Mouse (Mus musculus) stomach, embryonic 16.5 days (tissue): ENCODE data around the gene 2510002D24Rik. TPM values are rescaled to one million over a fixed set of nuclear protein-coding genes. Genes with fewer than 3 reads are reported as not detected.
A peak's percentile ranks its signal among the peaks of the same experiment; 100 is the strongest.

Experiments used
- ATAC-seq: fragments of 200-750 bp; cut with Nextera tagmentation; 2 replicates; pipeline ENCODE4 v1.8.0; 2017; ENCODE audit warnings: moderate number of reproducible peaks, moderate TSS enrichment; ENCODE audit not compliant: insufficient read depth, low FRiP score
- H3K27ac ChIP-seq: fragments of 300-500 bp; sonication (generic); 2 replicates; pipeline ENCODE4 v1.5.1; 2014; ENCODE audit warnings: low read length
- H3K27me3 ChIP-seq: fragments of 300-500 bp; sonication (generic); 2 replicates; pipeline ENCODE4 v1.6.1; 2014; ENCODE audit warnings: low read length, control low read depth, mixed read lengths; ENCODE audit not compliant: control insufficient read depth, insufficient read depth
- H3K36me3 ChIP-seq: fragments of 300-500 bp; sonication (generic); 2 replicates; pipeline ENCODE4 v1.6.1; 2014; ENCODE audit warnings: low read length; ENCODE audit not compliant: control insufficient read depth, insufficient read depth
- H3K4me1 ChIP-seq: fragments of 300-500 bp; sonication (generic); 2 replicates; pipeline ENCODE4 v1.6.1; 2014; ENCODE audit warnings: low read length, control low read depth, mixed read lengths; ENCODE audit not compliant: control insufficient read depth, insufficient read depth
- H3K4me2 ChIP-seq: fragments of 300-500 bp; sonication (generic); 2 replicates; pipeline ENCODE4 v1.6.1; 2014; ENCODE audit warnings: low read depth, low read length, mixed read lengths
- H3K4me3 ChIP-seq: fragments of 300-500 bp; sonication (generic); replicated peaks from 2 replicates; pipeline ENCODE4 v1.5.1; 2014; ENCODE audit warnings: mild to moderate bottlenecking, low read length
- H3K9ac ChIP-seq: fragments of 300-500 bp; sonication (generic); 2 replicates; pipeline ENCODE4 v1.6.1; 2014; ENCODE audit warnings: low read length
- H3K9me3 ChIP-seq: fragments of 300-500 bp; sonication (generic); replicated peaks from 2 replicates; pipeline ENCODE4 v1.6.1; 2016; ENCODE audit warnings: low read length, control low read depth; ENCODE audit not compliant: control insufficient read depth
- WGBS: fragments of 180-500 bp; shearing (Covaris S2); extraction: QIAGEN DNeasy Blood & Tissue Kit; methylation state at CpG from one replicate; pipeline ENCODE4 v1.1.7; 2014; 5-methylcytosine and 5-hydroxymethylcytosine counted together
- polyA plus RNA-seq: library from polyadenylated mRNA; unstranded; fragments of >200 nt; fragmentation: Nextera tagmentation; extraction: Ambion mirVana; gene quantifications from 2 replicates; pipeline ENCODE4 v1.2.1, GENCODE M21; 2015

2510002D24Rik gene
- 47.8 and 49.1 TPM in 2 replicates for polyA plus RNA-seq

DNA sequence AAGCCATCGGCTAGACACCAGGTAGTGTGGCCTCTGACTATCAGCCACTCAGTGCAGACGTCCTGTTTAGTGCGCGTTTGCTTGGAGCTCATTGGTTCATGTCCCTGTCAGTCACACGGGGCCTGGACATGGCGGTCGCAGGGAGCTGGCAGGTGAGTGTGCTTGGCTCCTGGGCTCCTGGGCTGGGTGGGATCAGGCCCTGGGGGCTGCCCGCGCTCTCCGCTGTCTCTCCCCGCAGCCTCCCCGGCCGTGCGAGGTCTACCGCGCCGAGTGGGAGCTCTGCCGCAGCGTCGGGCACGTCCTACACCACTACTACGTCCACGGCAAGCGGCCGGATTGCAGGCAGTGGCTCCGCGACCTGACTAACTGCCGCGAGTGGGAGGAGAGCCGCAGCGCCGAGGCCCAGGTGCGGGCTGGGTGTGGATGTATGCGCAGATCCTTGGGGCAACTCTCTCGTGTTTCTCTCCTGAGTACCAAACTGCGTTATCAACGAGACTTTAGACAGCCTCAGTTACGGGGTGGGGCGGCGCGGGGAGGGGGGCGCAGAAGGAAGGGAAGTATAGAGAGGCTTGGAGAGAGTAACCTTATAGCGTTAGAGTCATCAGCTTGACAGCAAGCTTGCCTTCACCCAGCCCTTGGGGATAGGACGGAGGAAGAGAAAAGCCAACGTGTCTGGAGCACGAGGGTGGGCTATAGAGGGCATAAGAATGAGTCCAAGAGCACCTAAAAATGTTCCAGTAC lies at the start of gene 2510002D24Rik, which contains the start of gene Gm28539:
Gene 2510002D24Rik, plus strand, starts transcription at position 111 of the 741 bp plus-strand sequence.
Gene Gm28539, plus strand, starts transcription at position 117 of the 741 bp plus-strand sequence.
- peak within 1 kb of the TSS; percentile 64 for H3K4me2 ChIP-seq
- H3K9ac ChIP-seq = peak within 1 kb of the TSS; percentile 85
- 0 out of 2 replicates have a peak, but pooled peaks cover 2% of the 10 kb centered on the region for H3K36me3 ChIP-seq
- peak within 1 kb of the TSS; percentile 72 for H3K27ac ChIP-seq
- H3K4me3 ChIP-seq = peak within 1 kb of the TSS; percentile 71
- H3K4me1 ChIP-seq = peaks cover 4% of the 10 kb centered on the region; the same call in 1 of the 2 replicates
- no peaks in the 10 kb centered on the region for H3K27me3 ChIP-seq
- H3K9me3 ChIP-seq = no peaks in the 10 kb centered on the region
- peak; percentile 97 for ATAC-seq
- under 1% methylated on average over 46 of the region's 46 CpGs for WGBS

DNA sequence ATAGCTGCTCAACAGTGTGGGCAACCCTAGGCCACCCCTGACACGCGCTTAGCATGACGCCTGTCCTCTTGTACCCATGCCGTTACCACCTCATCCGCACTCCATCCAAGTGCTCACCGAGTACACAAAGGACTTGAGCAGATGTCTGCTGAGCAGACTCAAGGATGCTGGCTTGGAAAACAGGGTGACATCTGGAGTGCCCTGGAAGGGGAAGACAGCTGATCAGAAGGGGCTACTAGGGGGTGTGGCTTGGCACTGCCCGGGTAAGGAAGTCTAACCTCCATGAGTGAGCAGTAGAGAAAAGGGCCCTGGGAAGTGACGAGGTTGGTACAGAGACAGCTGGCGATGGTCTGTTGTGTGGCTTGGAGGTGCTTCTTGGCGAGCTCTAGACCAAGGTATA lies 49.7 kb upstream of the 2510002D24Rik start:
- 92% methylated on average over 10 of the region's 10 CpGs for WGBS
- Histone ChIP-seq H3K27me3 (no peaks in the 10 kb centered on the region), H3K9ac (no peak overlapping the region), H3K4me3 (no peak overlapping the region), H3K4me1 (no peaks in the 10 kb centered on the region), H3K36me3 (peaks cover 11% of the 10 kb centered on the region; the same call in 1 of the 2 replicates), H3K9me3 (no peaks in the 10 kb centered on the region), H3K4me2 (no peak overlapping the region), H3K27ac (no peak overlapping the region)
- ATAC-seq = no peak

DNA sequence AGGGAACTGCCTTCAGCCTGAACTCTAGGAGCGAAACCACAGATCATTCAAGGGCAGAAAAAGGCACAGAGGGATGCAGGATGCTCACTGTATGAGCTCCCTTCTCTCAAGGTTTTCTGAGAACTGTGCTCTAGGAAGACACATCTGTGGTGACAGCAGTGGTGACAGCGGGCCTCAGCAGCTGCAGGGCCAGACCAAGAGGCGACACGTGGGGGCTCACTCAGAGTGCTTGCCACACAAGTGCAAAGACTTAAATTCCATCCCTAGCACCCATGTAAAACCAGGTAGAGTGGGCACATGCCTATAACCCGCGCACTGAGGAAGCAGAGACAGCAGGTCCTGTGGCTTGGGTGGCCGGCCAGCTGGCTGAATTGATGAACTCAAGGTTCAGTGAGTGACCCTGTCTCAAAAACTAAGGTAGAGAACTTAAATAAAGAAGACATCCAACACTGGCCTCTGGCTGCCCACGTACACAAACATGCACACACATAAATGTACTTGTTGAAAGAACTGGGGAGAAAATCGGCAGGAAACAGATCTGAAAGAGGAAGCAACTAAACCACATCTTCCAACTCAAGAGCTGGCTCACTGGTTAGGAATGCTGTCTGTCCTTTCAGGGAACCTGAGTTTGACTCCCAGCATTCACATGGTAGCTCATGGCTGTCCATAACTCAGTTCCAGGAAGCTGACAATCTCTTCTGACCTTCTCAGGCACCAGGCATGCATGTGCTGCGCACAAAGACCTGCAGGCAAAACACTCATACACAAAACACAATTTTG lies 47.6 kb upstream of the 2510002D24Rik start:
- Histone ChIP-seq H3K9ac (no peak overlapping the region), H3K36me3 (peaks cover 11% of the 10 kb centered on the region; the same call in 1 of the 2 replicates), H3K4me1 (no peaks in the 10 kb centered on the region), H3K4me3 (no peak overlapping the region), H3K27ac (no peak overlapping the region), H3K9me3 (no peaks in the 10 kb centered on the region), H3K27me3 (no peaks in the 10 kb centered on the region), H3K4me2 (no peak overlapping the region)
- no peak for ATAC-seq
- WGBS = 85% methylated on average over 10 of the region's 10 CpGs

DNA sequence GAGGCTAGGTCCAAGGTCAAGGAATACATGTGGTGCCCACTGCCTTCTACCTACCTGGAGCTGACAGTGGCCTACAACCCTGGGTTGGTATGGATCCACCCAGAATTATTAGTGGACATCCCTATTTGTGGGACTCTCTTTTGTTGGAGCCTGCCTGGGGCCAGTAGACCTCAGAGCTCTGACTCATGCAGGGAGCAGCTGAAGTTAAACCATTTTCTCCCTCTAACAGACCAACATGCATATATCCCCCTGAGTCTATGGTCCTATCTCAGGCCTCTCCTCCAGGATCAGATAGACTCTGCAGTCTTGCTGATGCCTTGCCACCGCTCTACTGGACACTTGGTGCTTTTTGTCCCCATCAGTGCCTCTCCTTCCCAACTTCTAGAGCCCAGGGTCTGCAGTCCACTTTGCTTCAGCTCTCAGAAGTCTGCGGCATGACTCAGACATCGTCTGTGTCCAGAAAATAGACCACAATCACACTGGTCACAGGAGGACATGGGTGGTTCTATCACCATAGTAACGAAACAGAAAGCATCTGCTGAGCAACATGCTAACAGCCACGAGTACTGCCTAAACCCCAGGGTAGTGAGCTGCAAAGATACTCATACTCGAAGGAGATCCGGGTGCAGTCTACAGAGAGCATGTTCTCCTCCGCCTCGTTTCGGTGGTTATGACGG lies 41.0 kb upstream of the 2510002D24Rik start:
- no peak for ATAC-seq
- 93% methylated on average over 11 of the region's 11 CpGs for WGBS

DNA sequence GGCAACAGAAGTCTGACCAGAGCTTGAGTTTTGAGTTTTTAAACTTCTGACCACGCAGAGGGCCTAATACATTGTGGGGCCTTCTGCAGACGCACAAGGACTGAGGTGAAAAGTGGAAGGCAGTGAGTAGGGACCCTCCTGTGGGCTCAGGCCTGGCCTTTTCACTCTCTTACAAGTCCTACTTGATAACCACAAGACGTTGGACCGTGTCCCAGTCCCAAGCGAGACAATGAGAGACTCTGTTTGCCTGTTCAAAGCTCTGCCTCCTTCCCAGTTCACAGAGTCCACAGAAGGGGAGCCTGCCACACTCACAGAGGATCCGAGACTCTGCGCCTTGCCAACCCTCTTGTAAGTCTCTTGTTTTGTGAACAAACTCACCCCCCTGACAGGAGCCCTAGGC lies 39.7 kb upstream of the 2510002D24Rik start:
- H3K4me3 ChIP-seq = no peak overlapping the region
- no peaks in the 10 kb centered on the region for H3K9me3 ChIP-seq
- no peak overlapping the region for H3K27ac ChIP-seq
- H3K27me3 ChIP-seq = no peaks in the 10 kb centered on the region
- no peak overlapping the region for H3K4me2 ChIP-seq
- 88% methylated on average over 7 of the region's 7 CpGs for WGBS
- H3K4me1 ChIP-seq = no peaks in the 10 kb centered on the region
- peaks cover 6% of the 10 kb centered on the region; the same call in 1 of the 2 replicates for H3K36me3 ChIP-seq
- no peak overlapping the region for H3K9ac ChIP-seq
- ATAC-seq = no peak

More for the DNA sequence above, 41.0 kb upstream of the 2510002D24Rik start:
- Histone ChIP-seq H3K9me3 (no peaks in the 10 kb centered on the region), H3K9ac (no peak overlapping the region), H3K4me2 (no peak overlapping the region), H3K27ac (no peak overlapping the region), H3K4me1 (no peaks in the 10 kb centered on the region), H3K4me3 (no peak overlapping the region), H3K27me3 (no peaks in the 10 kb centered on the region), H3K36me3 (peaks cover 6% of the 10 kb centered on the region; the same call in 1 of the 2 replicates)

DNA sequence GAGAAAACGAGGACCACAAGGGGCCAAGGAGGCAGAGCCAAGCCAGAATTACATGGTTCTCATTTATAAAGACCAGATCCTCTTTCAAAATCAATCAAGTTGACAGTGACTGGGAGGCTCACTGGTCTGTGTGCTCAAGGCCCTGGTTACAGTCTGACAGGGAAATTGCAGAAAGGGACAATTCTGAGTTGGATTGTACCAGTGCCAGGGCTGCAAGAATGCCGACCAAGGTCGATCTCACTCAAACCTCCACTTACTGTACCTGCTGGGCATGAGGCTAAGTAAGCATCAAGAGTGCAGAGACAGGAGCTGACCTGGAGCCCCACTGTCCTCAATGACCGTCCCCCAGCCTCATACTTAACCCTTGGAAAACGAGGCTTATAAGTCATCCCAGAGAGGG lies 38.2 kb upstream of the 2510002D24Rik start:
- ATAC-seq = no peak
- Histone ChIP-seq H3K9ac (no peak overlapping the region), H3K4me3 (no peak overlapping the region), H3K4me1 (no peaks in the 10 kb centered on the region), H3K4me2 (no peak overlapping the region), H3K36me3 (peaks cover 6% of the 10 kb centered on the region; the same call in 1 of the 2 replicates), H3K9me3 (no peaks in the 10 kb centered on the region), H3K27ac (no peak overlapping the region), H3K27me3 (no peaks in the 10 kb centered on the region)
- 90% methylated on average over 5 of the region's 5 CpGs for WGBS

DNA sequence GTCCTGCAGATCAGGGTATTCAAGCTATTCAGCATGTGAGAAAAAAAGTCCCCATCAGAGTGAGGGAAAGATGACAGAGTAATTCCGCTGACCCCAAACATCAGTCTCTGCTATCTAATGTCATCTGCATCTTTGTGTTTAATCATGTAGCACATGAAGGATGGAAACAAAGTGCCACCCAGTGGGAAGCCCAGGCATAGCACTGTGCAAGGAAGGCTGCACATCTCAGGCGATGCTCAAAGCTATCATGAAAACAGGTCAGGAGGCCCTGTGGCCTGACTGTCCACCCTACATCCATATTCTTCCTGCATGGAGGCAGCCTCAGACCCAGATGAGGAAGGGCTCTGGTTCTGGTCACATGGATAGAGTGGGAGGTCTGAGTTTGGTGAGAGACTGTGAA lies 37.5 kb upstream of the 2510002D24Rik start:
- Histone ChIP-seq H3K9ac (no peak overlapping the region), H3K4me3 (no peak overlapping the region), H3K4me2 (no peak overlapping the region), H3K27me3 (no peaks in the 10 kb centered on the region), H3K36me3 (peaks cover 6% of the 10 kb centered on the region; the same call in 1 of the 2 replicates), H3K27ac (no peak overlapping the region), H3K9me3 (no peaks in the 10 kb centered on the region), H3K4me1 (no peaks in the 10 kb centered on the region)
- WGBS = 83% methylated on average over 2 of the region's 2 CpGs
- no peak for ATAC-seq

DNA sequence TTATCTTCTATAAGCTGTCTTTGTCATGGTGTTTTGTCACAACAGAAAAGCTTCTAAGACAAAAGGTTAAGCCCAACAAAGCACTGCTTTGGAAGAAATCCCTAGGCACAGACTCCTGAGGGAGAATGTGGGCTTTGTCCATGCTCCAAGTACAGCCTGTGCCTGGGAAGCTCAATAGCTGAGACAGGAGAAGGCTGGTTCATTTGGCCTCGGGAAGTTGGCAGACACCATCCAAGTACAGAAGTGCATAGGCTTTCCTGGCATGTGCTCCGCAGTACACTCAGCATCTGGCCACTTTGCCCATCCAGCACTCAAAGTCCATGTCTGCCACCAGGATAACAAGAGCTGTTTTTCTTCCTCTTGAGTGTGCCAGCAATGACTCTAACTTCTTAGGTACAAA lies 30.6 kb upstream of the 2510002D24Rik start:
- Histone ChIP-seq H3K4me2 (no peak overlapping the region), H3K27ac (no peak overlapping the region), H3K27me3 (no peaks in the 10 kb centered on the region), H3K4me1 (no peaks in the 10 kb centered on the region), H3K4me3 (no peak overlapping the region), H3K9me3 (no peaks in the 10 kb centered on the region), H3K36me3 (peaks cover 18% of the 10 kb centered on the region), H3K9ac (no peak overlapping the region)
- ATAC-seq = no peak
- 93% methylated on average over 2 of the region's 2 CpGs for WGBS
